Mouse (Mus musculus) frontal cortex, adult 2 months (tissue): Measurements from ENCODE around the gene Slc5a5. TPM values are rescaled to one million over a fixed set of nuclear protein-coding genes. Genes with fewer than 3 reads are reported as not detected.
A peak's percentile ranks its signal among the peaks of the same experiment; 100 is the strongest.

Source experiments
- DNase-seq, 2 experiments: peaks; one replicate each; pipeline ENCODE4 v3.0.0; 2022; ENCODE audit warnings: low spot score in 1 of 2; ENCODE audit errors: extremely low spot score in 1 of 2
- polyA plus RNA-seq: library from polyadenylated mRNA; depleted of rRNA; stranded (reverse); fragments of >200 nt; gene quantifications from 2 replicates; pipeline ENCODE4 v1.2.3, GENCODE M21; 2012; rRNA removed

Slc5a5 gene
- polyA plus RNA-seq = 9.9 and 12.3 TPM in 2 replicates

DNA sequence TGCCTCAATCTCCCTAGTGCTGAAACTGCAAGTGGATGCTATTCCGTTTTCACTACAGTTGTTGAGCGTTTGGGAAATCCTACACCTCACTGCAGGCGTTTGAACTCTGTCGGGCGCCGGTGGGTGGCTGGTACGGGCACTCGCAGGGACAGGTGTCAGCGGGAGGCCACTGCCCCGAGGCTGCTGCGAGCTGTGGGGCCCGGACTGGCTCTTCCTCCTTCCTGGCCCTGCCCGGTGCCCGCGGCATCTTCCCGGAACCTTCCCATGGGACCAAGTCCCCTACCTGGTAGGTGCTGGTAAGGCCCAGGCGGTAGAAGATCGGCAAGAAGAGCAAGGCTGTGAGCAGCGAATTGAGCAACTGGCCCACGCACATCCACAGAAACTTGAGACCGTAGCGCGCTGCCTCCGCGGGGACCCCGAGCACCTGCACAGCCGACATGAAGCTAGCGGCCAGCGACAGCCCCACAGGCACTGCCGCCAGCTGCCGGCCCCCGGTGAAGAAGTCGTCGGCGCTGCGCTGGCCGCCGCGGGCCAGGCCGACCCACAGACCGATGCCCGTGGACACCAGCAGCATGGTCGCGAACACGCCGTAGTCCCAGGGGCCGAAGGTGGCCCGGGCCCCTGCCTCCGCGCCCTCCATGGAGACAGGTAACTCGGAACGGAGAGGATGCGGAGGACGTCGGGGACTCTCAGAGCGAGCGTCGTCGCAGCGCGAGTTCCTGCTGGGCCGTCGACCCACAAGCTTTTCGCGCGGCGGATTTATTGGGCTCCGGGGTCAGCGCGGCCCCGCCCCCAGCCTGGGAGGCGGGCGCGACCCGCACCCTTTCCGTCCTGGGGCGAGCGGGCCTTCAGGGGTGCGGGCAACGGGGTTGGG, at the start of gene Slc5a5:
Slc5a5 (minus strand) TSS at position 736 of the 874 bp plus-strand sequence.
- no peak for DNase-seq

DNA sequence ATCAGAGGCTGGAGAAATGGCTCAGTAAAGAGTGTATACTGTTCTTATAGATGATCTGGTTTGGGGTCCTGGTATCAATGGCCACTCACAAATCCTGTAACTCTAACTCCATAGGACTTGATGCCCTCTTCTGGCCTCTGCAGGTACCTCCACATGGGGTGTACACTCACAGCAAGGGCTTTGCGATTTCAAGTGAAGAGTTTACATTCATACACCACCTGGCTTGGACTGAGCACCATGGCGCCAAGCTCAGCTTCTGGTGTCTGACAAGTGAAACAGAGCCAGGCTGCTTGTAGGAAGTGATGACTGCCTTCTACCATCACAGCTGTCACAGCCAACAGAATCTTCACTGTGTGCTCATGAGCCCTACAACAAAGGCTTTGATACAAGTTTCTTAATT, 48.9 kb upstream of the Slc5a5 start:
- DNase-seq = peak in 1 of 2 experiments; percentile 18

DNA sequence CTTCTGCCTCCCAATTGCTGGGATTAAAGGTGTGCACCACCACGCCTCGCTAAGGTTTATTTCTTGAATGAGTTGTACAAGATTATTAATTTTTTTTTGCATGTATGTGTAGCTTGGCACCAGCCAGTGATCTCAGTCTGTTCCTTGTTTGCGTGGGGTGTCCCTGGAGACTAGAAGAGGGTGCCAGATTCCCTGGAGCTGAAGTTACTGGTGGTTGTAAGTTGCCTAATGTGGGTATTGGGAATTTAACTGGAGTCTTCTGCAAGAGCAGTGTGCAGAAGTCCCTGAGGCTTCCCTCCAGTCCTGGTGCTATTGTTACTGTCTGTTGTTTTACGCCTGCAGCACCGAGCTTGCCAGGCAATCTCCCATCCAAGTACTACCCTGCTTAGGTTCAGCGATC, 44.6 kb upstream of the Slc5a5 start:
- DNase-seq = no peak

GRCm38 (mm10) chr8:70934786-70935185, 42.2 kb upstream of the Slc5a5 start:
- DNase-seq = no peak

DNA sequence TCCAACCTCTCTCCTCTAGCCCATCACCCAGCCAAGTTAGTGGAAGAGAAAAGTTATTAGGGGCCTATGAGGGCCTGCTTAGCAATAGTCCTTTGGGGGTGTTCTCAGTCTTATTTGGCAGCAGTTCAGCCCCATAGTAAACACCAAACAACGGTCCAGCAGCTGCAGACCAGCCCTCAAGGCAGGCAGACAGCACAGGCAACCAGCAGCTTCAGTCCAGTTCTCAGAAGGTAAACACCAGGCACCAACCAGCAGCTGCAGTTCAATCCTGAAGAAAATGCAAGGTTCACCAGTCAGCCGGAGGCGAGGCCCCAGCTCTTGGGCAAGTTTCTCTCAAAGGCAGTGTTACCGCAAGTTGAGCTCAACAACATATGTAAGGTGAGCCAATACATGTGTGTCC, 40.5 kb upstream of the Slc5a5 start:
- DNase-seq = no peak

DNA sequence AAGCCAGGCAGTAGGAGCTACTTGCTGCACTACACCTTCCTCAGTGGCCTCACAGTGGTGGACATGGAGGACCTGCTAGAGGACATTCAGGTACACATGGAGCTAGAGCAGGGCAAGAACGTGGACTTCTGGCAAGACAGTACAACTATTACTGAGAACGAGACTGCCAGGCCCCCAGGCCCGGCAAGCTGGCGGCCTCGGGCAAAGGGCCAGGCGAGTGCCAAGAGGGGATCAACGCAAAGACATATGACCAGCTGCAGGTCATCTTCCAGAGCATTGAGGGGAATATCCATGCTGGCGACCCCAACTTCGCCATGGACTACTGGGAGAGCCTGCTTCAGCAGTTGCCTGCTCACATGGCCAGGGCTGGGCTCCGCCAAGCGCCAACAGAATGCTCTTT, 39.2 kb upstream of the Slc5a5 start:
- DNase-seq = no peak

DNA sequence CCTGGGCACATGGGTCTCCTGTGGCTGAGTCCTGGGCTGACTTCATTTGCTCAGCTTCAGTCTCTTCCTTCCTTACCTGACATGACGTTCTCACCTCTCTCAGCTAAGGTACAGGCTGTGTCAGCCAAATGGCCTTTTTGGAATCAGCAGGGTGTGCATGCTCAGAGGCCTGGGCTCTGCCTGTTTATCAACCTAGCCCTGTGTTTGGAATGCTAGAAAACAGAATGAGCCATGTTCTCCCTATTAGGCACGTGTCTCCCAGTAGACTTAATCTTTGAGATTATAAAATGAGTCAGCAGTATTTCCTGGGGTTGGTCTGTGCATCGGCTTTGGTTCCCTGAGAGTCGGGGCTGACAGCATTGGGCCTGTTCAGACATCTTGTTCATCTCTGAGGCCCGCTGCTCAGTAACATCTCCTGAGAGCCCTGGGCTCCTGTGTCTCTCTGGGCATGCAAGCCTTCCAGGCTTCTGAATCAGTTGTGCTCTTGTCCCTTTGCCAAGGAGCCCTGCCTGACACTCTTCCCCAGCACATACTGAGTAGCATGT, 36.3 kb upstream of the Slc5a5 start:
- DNase-seq = no peak

DNA sequence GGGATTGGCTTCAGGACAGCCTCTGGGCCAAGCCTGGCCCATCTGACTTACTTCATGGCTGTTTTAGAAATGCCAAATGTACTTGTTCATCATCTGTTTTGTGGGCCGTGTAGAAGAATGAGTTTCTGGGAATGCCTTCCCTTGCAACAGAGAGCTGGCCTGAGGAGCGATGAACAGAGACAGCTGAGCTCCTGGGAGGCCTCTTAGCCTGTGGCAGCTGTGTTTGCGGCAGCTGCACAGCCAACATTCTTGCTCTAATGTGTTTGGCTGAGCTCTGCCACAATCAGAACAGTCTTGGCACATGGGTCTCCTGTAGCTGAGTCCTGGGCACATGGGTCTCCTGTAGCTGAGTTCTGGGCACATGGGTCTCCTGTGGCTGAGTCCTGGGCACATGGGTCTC, 35.5 kb upstream of the Slc5a5 start:
- DNase-seq = no peak

GRCm38 (mm10) chr8:70926396-70926795, 33.8 kb upstream of the Slc5a5 start:
- DNase-seq = peak in 1 of 2 experiments; percentile 24

DNA sequence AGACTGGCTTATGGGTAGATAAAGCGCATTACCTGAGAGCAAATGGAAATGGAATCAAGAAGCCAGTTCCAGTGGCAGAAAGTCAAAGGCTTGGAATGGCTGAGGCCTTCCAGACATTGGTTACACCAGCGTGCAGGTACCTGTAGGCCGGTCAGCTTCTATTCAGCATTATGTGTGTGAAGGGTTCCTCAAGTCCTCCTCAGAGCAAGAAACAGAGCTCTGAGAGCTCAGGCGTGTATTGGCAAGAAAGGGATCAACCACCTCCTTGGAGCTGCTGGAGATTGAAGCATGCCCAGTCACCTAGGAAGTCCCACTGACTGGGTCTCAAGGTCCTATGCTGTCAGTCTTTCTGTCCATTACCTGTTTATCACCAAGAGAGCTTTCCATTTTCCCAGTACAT, 33.2 kb upstream of the Slc5a5 start:
- DNase-seq = no peak

- no peak for DNase-seq
Observed at GRCm38 (mm10) chr8:70924151-70924550, 31.6 kb upstream of the Slc5a5 start.

DNA sequence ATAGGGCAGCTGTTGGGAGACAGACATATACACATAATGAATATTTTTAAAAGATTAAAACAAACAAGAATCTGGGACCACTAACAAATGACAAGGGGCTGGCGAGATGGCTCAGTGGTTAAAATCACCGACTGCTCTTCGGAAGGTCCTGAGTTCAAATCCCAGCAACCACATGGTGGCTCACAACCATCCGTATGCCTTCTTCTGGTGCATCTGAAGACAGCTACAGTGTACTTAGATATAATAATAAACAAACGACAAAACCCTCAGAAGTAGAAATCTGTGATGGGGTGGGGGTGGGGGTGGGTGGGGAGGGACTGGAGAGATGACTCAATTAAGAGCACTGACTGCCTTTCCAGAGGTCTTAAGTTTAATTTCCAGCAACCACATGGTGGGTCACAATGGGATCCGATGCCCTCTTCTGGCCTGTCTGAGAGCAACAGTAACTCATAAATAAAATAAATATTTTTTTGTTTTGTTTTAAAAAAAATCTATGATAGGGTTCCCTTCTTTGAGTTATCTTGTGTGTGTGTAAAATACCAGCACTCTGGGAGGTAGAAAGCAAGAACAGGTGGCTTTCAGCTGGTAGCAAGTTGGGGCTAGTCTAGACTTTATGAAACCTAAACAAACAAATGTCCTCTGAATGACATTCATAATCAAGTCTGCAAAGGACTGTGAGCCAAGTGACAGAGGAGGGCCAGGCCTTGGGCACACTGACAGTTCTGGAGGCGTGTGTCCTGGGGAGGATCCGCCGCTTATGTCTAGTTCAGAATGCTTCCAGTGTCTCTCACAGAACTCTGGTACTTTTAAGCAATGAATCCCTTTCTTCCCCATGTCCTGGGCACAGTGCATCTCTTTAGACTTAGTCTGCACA, 27.7 kb upstream of the Slc5a5 start:
- no peak for DNase-seq

- no peak for DNase-seq
Observed at GRCm38 (mm10) chr8:70914704-70915103, 22.1 kb upstream of the Slc5a5 start.

DNA sequence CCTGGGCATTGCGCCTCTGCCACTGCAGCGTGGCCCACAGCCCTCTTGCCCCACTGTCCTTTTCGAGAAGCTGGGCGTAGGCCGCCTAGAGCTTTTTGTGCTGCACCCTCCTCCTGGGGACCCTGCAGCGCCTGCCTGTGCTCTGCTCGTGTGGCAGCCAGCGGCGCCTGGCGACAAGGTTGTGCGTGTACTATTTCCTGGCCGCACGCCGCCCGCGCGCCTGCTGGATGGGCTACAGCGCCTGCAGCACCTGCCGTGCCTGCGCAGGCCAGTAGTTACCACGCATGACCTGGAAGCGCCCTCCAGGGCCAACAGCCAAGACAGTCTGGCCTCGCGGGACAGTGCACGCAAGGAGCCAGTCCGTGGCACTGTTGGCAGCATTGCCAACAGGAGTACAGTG, 21.0 kb upstream of the Slc5a5 start:
- no peak for DNase-seq

DNA sequence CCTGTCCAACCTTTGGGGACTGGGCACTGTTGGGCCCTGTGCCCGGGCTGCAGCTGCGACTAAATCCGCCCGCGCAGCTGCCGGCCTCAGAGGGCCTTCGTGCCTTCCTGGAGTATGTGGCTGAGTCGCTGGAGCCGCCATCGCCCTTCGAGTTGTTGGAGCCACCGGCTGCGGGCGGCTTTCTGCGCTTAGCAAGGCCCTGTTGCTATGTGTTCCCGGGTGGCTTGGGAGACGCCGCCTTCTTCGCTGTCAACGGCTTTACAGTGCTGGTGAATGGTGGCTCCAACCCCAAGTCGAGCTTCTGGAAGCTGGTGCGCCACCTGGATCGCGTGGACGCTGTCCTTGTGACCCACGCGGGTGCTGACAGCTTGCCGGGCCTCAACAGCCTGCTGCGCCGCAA, 20.4 kb upstream of the Slc5a5 start:
- DNase-seq = no peak

- DNase-seq = no peak
Observed at GRCm38 (mm10) chr8:70911596-70911995, 19.0 kb upstream of the Slc5a5 start.

GRCm38 (mm10) chr8:70907518-70907917, 15.0 kb upstream of the Slc5a5 start:
- DNase-seq = no peak

GRCm38 (mm10) chr8:70905831-70906736, 13.5 kb upstream of the Slc5a5 start, which contains the start of gene Map1s:
TSS of gene Map1s (plus strand) at chr8:70905932.
- peak; percentile 58 to 85 for DNase-seq

DNA sequence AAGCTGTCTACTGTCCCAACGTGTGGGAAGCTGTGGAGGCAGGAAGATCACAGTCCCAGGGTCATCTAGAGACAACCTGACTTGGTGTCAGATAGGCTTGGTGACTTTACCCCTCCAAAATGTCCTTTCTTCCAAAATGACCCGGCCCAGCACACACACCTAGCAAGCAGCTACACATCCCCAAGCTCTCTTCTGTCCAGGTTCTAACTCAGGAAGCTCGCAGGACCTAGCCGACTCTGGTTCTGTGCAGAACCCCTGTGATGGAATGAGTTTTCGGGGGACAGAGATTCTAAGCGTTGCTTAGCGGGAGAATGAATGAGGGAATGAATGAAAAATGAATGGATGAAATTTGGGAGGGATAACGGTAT, 12.9 kb upstream of the Slc5a5 start:
- DNase-seq = no peak

DNA sequence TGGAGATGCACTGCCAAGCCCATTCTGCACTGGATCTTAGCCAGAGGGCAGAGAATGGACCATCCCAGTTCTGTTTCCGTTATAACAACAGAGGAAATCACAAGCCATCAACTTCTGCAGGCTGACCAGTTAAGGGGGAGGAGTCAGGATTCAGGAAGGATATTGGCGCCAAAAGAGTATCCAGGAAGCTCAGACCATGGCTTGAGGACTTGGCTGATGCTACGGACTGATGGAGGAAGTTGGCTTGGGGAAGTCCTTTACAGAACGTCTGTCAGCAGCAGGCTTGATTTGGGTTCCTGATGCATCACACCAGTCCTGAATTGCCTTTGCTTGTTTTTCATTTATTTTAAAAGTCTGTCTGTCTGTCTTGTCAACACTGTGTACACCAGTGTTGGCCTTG, 12.0 kb upstream of the Slc5a5 start:
- DNase-seq = no peak
